Mouse (Mus musculus): ENCODE measurements around the gene Slc9a6. TPM values are rescaled to one million over a fixed set of nuclear protein-coding genes. Genes with fewer than 3 reads are reported as not detected.

The Slc9a6 gene
- polyA plus RNA-seq, 1 experiment from 2014 or later = 30.2 TPM

GRCm38 (mm10) chrX:56640066-56640465, 30.5 kb downstream of the Slc9a6 start:
- WGBS = 13% methylated on average over 1 of the region's 1 CpGs

GRCm38 (mm10) chrX:56649549-56650354, 40.2 kb downstream of the Slc9a6 start:
- no peak overlapping the region for H3K4me2 ChIP-seq (replicated peaks)
- no peak overlapping the region for H3K27ac ChIP-seq (replicated peaks)
- no peak overlapping the region for H3K4me3 ChIP-seq
- ATAC-seq (ENCODE audit: low FRiP score, low read depth) = peak; percentile 41
- H3K9me3 ChIP-seq = no peaks in the 10 kb centered on the region
- H3K27me3 ChIP-seq = no peaks in the 10 kb centered on the region
- H3K36me3 ChIP-seq = no peaks in the 10 kb centered on the region
- 37% methylated on average over 7 of the region's 7 CpGs for WGBS
- H3K9ac ChIP-seq (replicated peaks) = no peak overlapping the region
- no peaks in the 10 kb centered on the region; the same call in 1 of the 2 replicates for H3K4me1 ChIP-seq

More at GRCm38 (mm10) chrX:56640066-56640465, 30.5 kb downstream of the Slc9a6 start:
- Histone ChIP-seq H3K36me3 (0 out of 2 replicates have a peak, but pooled peaks cover 8% of the 10 kb centered on the region), H3K4me1 (no peaks in the 10 kb centered on the region), H3K27me3 (no peaks in the 10 kb centered on the region), H3K9ac (replicated peaks) (no peak overlapping the region), H3K9me3 (no peaks in the 10 kb centered on the region), H3K4me3 (no peak overlapping the region), H3K4me2 (replicated peaks) (no peak overlapping the region), H3K27ac (replicated peaks) (no peak overlapping the region)
- no peak for ATAC-seq (ENCODE audit: low FRiP score, low read depth)

GRCm38 (mm10) chrX:56650355-56650652, 40.7 kb downstream of the Slc9a6 start:
- Histone ChIP-seq H3K4me1 (no peaks in the 10 kb centered on the region; the same call in 1 of the 2 replicates), H3K4me2 (replicated peaks) (no peak overlapping the region), H3K9me3 (no peaks in the 10 kb centered on the region), H3K27me3 (no peaks in the 10 kb centered on the region), H3K36me3 (no peaks in the 10 kb centered on the region), H3K4me3 (no peak overlapping the region), H3K9ac (replicated peaks) (no peak overlapping the region), H3K27ac (replicated peaks) (no peak overlapping the region)
- WGBS = 87% methylated on average over 2 of the region's 2 CpGs
- ATAC-seq (ENCODE audit: low FRiP score, low read depth) = no peak

- 67% methylated on average over 6 of the region's 6 CpGs for WGBS
- ATAC-seq (ENCODE audit: low FRiP score, low read depth) = no peak
- Histone ChIP-seq H3K4me3 (no peak overlapping the region), H3K27ac (replicated peaks) (no peak overlapping the region), H3K9me3 (no peaks in the 10 kb centered on the region), H3K4me2 (replicated peaks) (no peak overlapping the region), H3K9ac (replicated peaks) (no peak overlapping the region), H3K27me3 (no peaks in the 10 kb centered on the region), H3K36me3 (no peaks in the 10 kb centered on the region), H3K4me1 (no peaks in the 10 kb centered on the region; the same call in 1 of the 2 replicates)
Observed at GRCm38 (mm10) chrX:56650885-56651284, 41.3 kb downstream of the Slc9a6 start.

GRCm38 (mm10) chrX:56651738-56652137, 42.2 kb downstream of the Slc9a6 start:
- Histone ChIP-seq H3K9me3 (no peaks in the 10 kb centered on the region), H3K27me3 (no peaks in the 10 kb centered on the region), H3K27ac (replicated peaks) (no peak overlapping the region), H3K9ac (replicated peaks) (no peak overlapping the region), H3K4me3 (no peak overlapping the region), H3K4me1 (no peaks in the 10 kb centered on the region), H3K4me2 (replicated peaks) (no peak overlapping the region), H3K36me3 (no peaks in the 10 kb centered on the region)
- ATAC-seq (ENCODE audit: low FRiP score, low read depth) = no peak
- WGBS = 70% methylated on average over 7 of the region's 7 CpGs

- no peaks in the 10 kb centered on the region for H3K36me3 ChIP-seq
- H3K4me3 ChIP-seq = no peak overlapping the region
- no peak overlapping the region for H3K4me2 ChIP-seq (replicated peaks)
- no peak overlapping the region for H3K9ac ChIP-seq (replicated peaks)
- no peaks in the 10 kb centered on the region for H3K27me3 ChIP-seq
- no peaks in the 10 kb centered on the region for H3K9me3 ChIP-seq
- H3K4me1 ChIP-seq = no peaks in the 10 kb centered on the region; the same call in 1 of the 2 replicates
- ATAC-seq (ENCODE audit: low FRiP score, low read depth) = no peak
- H3K27ac ChIP-seq (replicated peaks) = no peak overlapping the region
- WGBS = 84% methylated on average over 2 of the region's 2 CpGs
Observed at GRCm38 (mm10) chrX:56655686-56656085, 46.1 kb downstream of the Slc9a6 start.

GRCm38 (mm10) chrX:56659286-56659685, 49.7 kb downstream of the Slc9a6 start:
- Histone ChIP-seq H3K27me3 (no peaks in the 10 kb centered on the region), H3K4me1 (peaks cover 5% of the 10 kb centered on the region; the same call in 1 of the 2 replicates), H3K4me2 (replicated peaks) (no peak overlapping the region), H3K4me3 (no peak overlapping the region), H3K9ac (replicated peaks) (no peak overlapping the region), H3K36me3 (no peaks in the 10 kb centered on the region), H3K9me3 (no peaks in the 10 kb centered on the region), H3K27ac (replicated peaks) (no peak overlapping the region)
- WGBS = 13% methylated on average over 2 of the region's 2 CpGs
- peak; percentile 52; the same call in 1 of the 2 replicates for ATAC-seq (ENCODE audit: low FRiP score, low read depth)

- Histone ChIP-seq H3K4me3 (no peak overlapping the region), H3K4me2 (replicated peaks) (no peak overlapping the region), H3K27ac (replicated peaks) (no peak overlapping the region), H3K36me3 (no peaks in the 10 kb centered on the region), H3K4me1 (peaks cover 5% of the 10 kb centered on the region; the same call in 1 of the 2 replicates), H3K9ac (replicated peaks) (no peak overlapping the region), H3K9me3 (no peaks in the 10 kb centered on the region), H3K27me3 (no peaks in the 10 kb centered on the region)
- no peak for ATAC-seq (ENCODE audit: low FRiP score, low read depth)
- WGBS = 87% methylated on average over 12 of the region's 12 CpGs
Observed at GRCm38 (mm10) chrX:56661143-56661542, 51.6 kb downstream of the Slc9a6 start.

GRCm38 (mm10) chrX:56662316-56662715, 52.8 kb downstream of the Slc9a6 start:
- H3K27me3 ChIP-seq = no peaks in the 10 kb centered on the region
- H3K4me1 ChIP-seq = peaks cover 5% of the 10 kb centered on the region; the same call in 1 of the 2 replicates
- no peak overlapping the region for H3K4me3 ChIP-seq
- no peak overlapping the region for H3K4me2 ChIP-seq (replicated peaks)
- no peak overlapping the region for H3K9ac ChIP-seq (replicated peaks)
- ATAC-seq (ENCODE audit: low FRiP score, low read depth) = no peak
- H3K36me3 ChIP-seq = no peaks in the 10 kb centered on the region
- H3K9me3 ChIP-seq = no peaks in the 10 kb centered on the region
- no peak overlapping the region for H3K27ac ChIP-seq (replicated peaks)
- WGBS = 79% methylated on average over 6 of the region's 6 CpGs

- H3K4me1 ChIP-seq = peaks cover 5% of the 10 kb centered on the region; the same call in 1 of the 2 replicates
- no peak overlapping the region for H3K9ac ChIP-seq (replicated peaks)
- 75% methylated on average over 4 of the region's 4 CpGs for WGBS
- no peaks in the 10 kb centered on the region for H3K27me3 ChIP-seq
- H3K9me3 ChIP-seq = no peaks in the 10 kb centered on the region
- no peak overlapping the region for H3K4me3 ChIP-seq
- no peaks in the 10 kb centered on the region for H3K36me3 ChIP-seq
- no peak for ATAC-seq (ENCODE audit: low FRiP score, low read depth)
- H3K4me2 ChIP-seq (replicated peaks) = no peak overlapping the region
- H3K27ac ChIP-seq (replicated peaks) = no peak overlapping the region
Observed at GRCm38 (mm10) chrX:56663377-56663776, 53.8 kb downstream of the Slc9a6 start.

- Histone ChIP-seq H3K4me1 (0 out of 2 replicates have a peak, but pooled peaks cover 5% of the 10 kb centered on the region), H3K9me3 (no peaks in the 10 kb centered on the region), H3K27me3 (no peaks in the 10 kb centered on the region), H3K4me2 (replicated peaks) (no peak overlapping the region), H3K27ac (replicated peaks) (no peak overlapping the region), H3K9ac (replicated peaks) (no peak overlapping the region), H3K36me3 (no peaks in the 10 kb centered on the region), H3K4me3 (no peak overlapping the region)
- no peak for ATAC-seq (ENCODE audit: low FRiP score, low read depth)
- WGBS = 79% methylated on average over 8 of the region's 8 CpGs
Observed at GRCm38 (mm10) chrX:56665226-56665973, 55.8 kb downstream of the Slc9a6 start.

- H3K27me3 ChIP-seq = no peaks in the 10 kb centered on the region
- no peak overlapping the region for H3K27ac ChIP-seq (replicated peaks)
- H3K4me2 ChIP-seq (replicated peaks) = no peak overlapping the region
- no peaks in the 10 kb centered on the region for H3K9me3 ChIP-seq
- 88% methylated on average over 6 of the region's 6 CpGs for WGBS
- no peak overlapping the region for H3K4me3 ChIP-seq
- no peaks in the 10 kb centered on the region for H3K4me1 ChIP-seq
- no peak overlapping the region for H3K9ac ChIP-seq (replicated peaks)
- ATAC-seq (ENCODE audit: low FRiP score, low read depth) = no peak
- H3K36me3 ChIP-seq = no peaks in the 10 kb centered on the region
Observed at GRCm38 (mm10) chrX:56667296-56667695, 57.7 kb downstream of the Slc9a6 start.
